Comparison of ENCODE assay signal across 23 mouse cellular contexts in genomic region chr19:59479912-59480311, GRCm38 (mm10). TPM values are rescaled to one million over a fixed set of nuclear protein-coding genes. Genes with fewer than 3 reads are reported as not detected.
"Had no signal": no experiment of that assay in that cellular context is flagged by ENCODE, and none has a peak within 500 bp of the region (broad histone marks: within the 10 kb centered on the region; RNA-seq: fewer than 3 reads in every experiment).

No protein-coding gene starts in this region.

- H3K4me2 ChIP-seq: lung, embryonic 14.5 days; midbrain, embryonic 12.5 days; neural tube, embryonic 13.5 days; neural tube, embryonic 15.5 days had no signal

- H3K4me1 ChIP-seq: midbrain, embryonic 10.5 days; midbrain, embryonic 12.5 days; neural tube, embryonic 13.5 days; neural tube, embryonic 15.5 days had no signal

- H3K9me3 ChIP-seq: midbrain, embryonic 10.5 days; midbrain, embryonic 12.5 days; neural tube, embryonic 13.5 days; neural tube, embryonic 15.5 days had no signal

- H3K9ac ChIP-seq: lung, embryonic 14.5 days; midbrain, embryonic 12.5 days; neural tube, embryonic 13.5 days; neural tube, embryonic 15.5 days had no signal

- DNase-seq: lung, adult 18-20 months; lung, embryonic 14.5 days; lung, postnatal 10 days; lung, postnatal 4 days; midbrain, embryonic 14.5 days; retina, postnatal 1 day; right cerebral cortex, adult 18-20 months; right cerebral cortex, postnatal 25 days; right cerebral cortex, postnatal 4 days; spleen, adult 18-20 months; thymus, adult 18-20 months; thymus, postnatal 14 days; thymus, postnatal 36 days had no signal

- H3K36me3 ChIP-seq: midbrain, embryonic 10.5 days; midbrain, embryonic 12.5 days; neural tube, embryonic 13.5 days; neural tube, embryonic 15.5 days had no signal

- H3K27ac ChIP-seq: midbrain, embryonic 10.5 days; midbrain, embryonic 12.5 days; neural tube, embryonic 13.5 days; neural tube, embryonic 15.5 days had no signal

- ATAC-seq: midbrain, embryonic 16.5 days had no signal

- H3K4me3 ChIP-seq: midbrain, embryonic 10.5 days; midbrain, embryonic 12.5 days; myocyte; neural tube, embryonic 13.5 days; neural tube, embryonic 15.5 days had no signal

- H3K27me3 ChIP-seq: midbrain, embryonic 12.5 days had no signal

RNA-seq across cellular contexts. Expression of gene Emx2, which starts 21.7 kb away (rescaled TPM):
- total RNA-seq: megakaryocyte, adult 5-6 weeks; megakaryocyte-erythroid progenitor cell, adult 5-6 weeks had no signal
- polyA plus RNA-seq: lung, embryonic 14.5 days; lung, embryonic 16.5 days; myocyte; neural tube, embryonic 13.5 days; small intestine, adult 2 months had no signal
